In the genomic region with DNA sequence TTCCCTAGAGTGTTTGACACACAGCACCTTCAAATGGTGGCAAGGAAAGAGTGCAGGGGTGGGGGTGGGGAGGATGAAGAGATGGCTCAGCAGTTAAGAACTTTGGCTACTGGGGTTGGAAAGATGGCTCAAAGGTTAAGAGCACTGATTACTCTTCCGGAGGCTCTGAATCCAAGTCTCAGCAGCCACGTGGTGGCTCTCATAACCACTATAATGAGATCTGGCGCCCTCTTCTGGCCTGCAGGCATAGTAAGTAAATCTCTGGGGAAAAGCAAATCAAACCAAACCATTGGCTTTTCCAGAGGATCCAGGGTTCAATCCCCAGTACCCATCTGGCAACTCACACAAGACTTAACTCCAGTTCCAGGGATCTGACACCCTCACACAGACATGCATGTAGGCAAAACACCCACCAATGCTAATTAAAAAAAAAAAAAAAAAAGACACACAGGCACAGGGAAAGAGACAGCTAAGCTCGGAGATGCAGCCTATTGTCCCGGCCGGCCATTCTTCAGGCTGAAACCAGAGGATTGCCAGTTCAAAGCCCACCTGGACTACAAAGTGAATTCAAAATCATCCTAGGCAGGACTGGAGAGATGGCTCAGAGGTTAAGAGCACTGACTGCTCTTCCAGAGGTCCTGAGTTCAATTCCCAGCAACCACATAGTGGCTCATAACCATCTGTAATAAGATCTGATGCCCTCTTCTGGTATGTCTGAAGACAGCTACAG, we compare ENCODE assay signal across 10 mouse cellular contexts. TPM values are rescaled to one million over a fixed set of nuclear protein-coding genes. Genes with fewer than 3 reads are reported as not detected.
DNase-seq lines count a peak whose midpoint lies in the region; ATAC-seq and TF ChIP-seq lines count a peak whose summit lies in the region.
"Had no signal": no experiment of that assay in that cellular context is flagged by ENCODE, and none has a peak within 500 bp of the region (broad histone marks: within the 10 kb centered on the region; RNA-seq: fewer than 3 reads in every experiment).

No protein-coding gene starts in this region.

- H3K4me1 ChIP-seq in intestine, embryonic 14.5 days (replicated peaks; ENCODE audit: control insufficient read depth, insufficient read depth, low read length) = 0 out of 2 replicates have a peak, but pooled peaks cover 4% of the 10 kb centered on the region

- H3K4me2 ChIP-seq in intestine, embryonic 14.5 days (ENCODE audit: low read length) = no peak overlapping the region
- H3K4me2 ChIP-seq: embryonic facial prominence, embryonic 12.5 days; limb, embryonic 15.5 days had no signal

- H3K9ac ChIP-seq in intestine, embryonic 14.5 days (ENCODE audit: low read length) = no peak overlapping the region
- H3K9ac ChIP-seq: embryonic facial prominence, embryonic 12.5 days; limb, embryonic 15.5 days had no signal

- no peak for ATAC-seq in intestine, embryonic 14.5 days (replicated peaks; ENCODE audit: low FRiP score, low TSS enrichment, low read depth)

- no peaks in the 10 kb centered on the region for H3K36me3 ChIP-seq in intestine, embryonic 14.5 days (ENCODE audit: control insufficient read depth, insufficient read depth, low read length)
- H3K36me3 ChIP-seq: embryonic facial prominence, embryonic 12.5 days; limb, embryonic 15.5 days had no signal

- DNase-seq in gastrocnemius, adult 2 months = peak; percentile 75
- no peak for DNase-seq in gastrocnemius, adult 8-10 months (ENCODE audit: low spot score in 2 of 2)
- DNase-seq in urinary bladder, postnatal 14 days (ENCODE audit: low spot score) = peak; percentile 69
- DNase-seq in urinary bladder, adult 2 months (ENCODE audit: low spot score) = no peak
- peak; percentile 62 to 85 for DNase-seq in cerebellum, postnatal 14 days
- DNase-seq in intestine, embryonic 14.5 days (ENCODE audit: low spot score) = peak; percentile 78
- peak; percentile 81 for DNase-seq in lung, postnatal 14 days
- peak; percentile 80 for DNase-seq in thymus, postnatal 0 days (ENCODE audit: low spot score)

- WGBS in intestine, embryonic 14.5 days = 48% methylated on average over 6 of the region's 6 CpGs

- H3K27ac ChIP-seq in gastrocnemius, adult 2 months = peak overlapping the region; percentile 43; the same call in 1 of the 2 replicates
- H3K27ac ChIP-seq in intestine, embryonic 14.5 days (ENCODE audit: low read depth) = no peak overlapping the region
- H3K27ac ChIP-seq: embryonic facial prominence, embryonic 12.5 days; limb, embryonic 15.5 days had no signal

- no peak overlapping the region; the same call in 1 of the 2 replicates for H3K4me3 ChIP-seq in gastrocnemius, adult 2 months
- H3K4me3 ChIP-seq in intestine, embryonic 14.5 days (ENCODE audit: low read depth, low read length) = no peak overlapping the region
- H3K4me3 ChIP-seq: embryonic facial prominence, embryonic 12.5 days; limb, embryonic 15.5 days had no signal

- peaks cover 37% of the 10 kb centered on the region for H3K27me3 ChIP-seq in intestine, embryonic 14.5 days (replicated peaks; ENCODE audit: control insufficient read depth, insufficient read depth, low read length)

- no peaks in the 10 kb centered on the region for H3K9me3 ChIP-seq in intestine, embryonic 14.5 days (ENCODE audit: control insufficient read depth, low read length)
- H3K9me3 ChIP-seq: embryonic facial prominence, embryonic 12.5 days; limb, embryonic 15.5 days had no signal

- intact Hi-C loops in gastrocnemius, adult 2 months (cut with DNase I) = no loop called here

- TF ChIP-seq CTCF in gastrocnemius, adult 2 months (IDR thresholded peaks at IDR 0.05) = peak; percentile 68

RNA-seq across cellular contexts. Expression of a gene that starts 1.8 kb away (rescaled TPM):
- total RNA-seq in gastrocnemius, adult 2 months (2021) = 10 to 100 TPM; 68.4 to 95.8 TPM
- 10 to 100 TPM; 78.8 to 94.6 (median 88.3) TPM for total RNA-seq in gastrocnemius, adult 8-10 months (2022)
- polyA plus RNA-seq in urinary bladder, adult 2 months (2012; rRNA removed) = 0.03 and 0.07 TPM in 2 replicates
- 0.11 TPM in 1 of 2 replicates, not detected in the other for polyA plus RNA-seq in intestine, embryonic 14.5 days (2014; fragmentation: Nextera tagmentation; extraction: Ambion mirVana)
- polyA plus RNA-seq in thymus, postnatal 0 days (2015; fragmentation: Nextera tagmentation; extraction: Ambion mirVana) = 0.14 and 0.34 TPM in 2 replicates
- polyA plus RNA-seq: embryonic facial prominence, embryonic 12.5 days had no signal

RNA-seq across cellular contexts. Expression of a gene that starts 8.2 kb away (rescaled TPM):
- total RNA-seq in gastrocnemius, adult 2 months (2021) = 10 to 100 TPM; 87.9 to 90.7 TPM
- 10 to 100 TPM; 45.4 to 74.5 (median 59.9) TPM for total RNA-seq in gastrocnemius, adult 8-10 months (2022)
- 364 and 412 TPM in 2 replicates for polyA plus RNA-seq in urinary bladder, adult 2 months (2012; rRNA removed)
- polyA plus RNA-seq in intestine, embryonic 14.5 days (2014; fragmentation: Nextera tagmentation; extraction: Ambion mirVana) = 77.1 and 86.0 TPM in 2 replicates
- 198 and 222 TPM in 2 replicates for polyA plus RNA-seq in thymus, postnatal 0 days (2015; fragmentation: Nextera tagmentation; extraction: Ambion mirVana)

RNA-seq across cellular contexts. Expression of a gene that starts 9.8 kb away (rescaled TPM):
- 1 to 10 TPM; 3.6 to 4.9 TPM for total RNA-seq in gastrocnemius, adult 2 months (2021)
- 1 to 10 TPM; 3.7 to 4.9 (median 4.3) TPM for total RNA-seq in gastrocnemius, adult 8-10 months (2022)
- 2.9 and 4.2 TPM in 2 replicates for polyA plus RNA-seq in urinary bladder, adult 2 months (2012; rRNA removed)
- 2.3 and 3.9 TPM in 2 replicates for polyA plus RNA-seq in intestine, embryonic 14.5 days (2014; fragmentation: Nextera tagmentation; extraction: Ambion mirVana)
- 3.9 and 4.2 TPM in 2 replicates for polyA plus RNA-seq in thymus, postnatal 0 days (2015; fragmentation: Nextera tagmentation; extraction: Ambion mirVana)

RNA-seq across cellular contexts. Expression of a gene that starts 16.9 kb away (rescaled TPM):
- under 1 TPM; 0.51 to 0.73 TPM for total RNA-seq in gastrocnemius, adult 2 months (2021)
- under 1 TPM in 2 of 4 experiments, not detected in 2; 0.46 to 0.61 TPM for total RNA-seq in gastrocnemius, adult 8-10 months (2022)
- polyA plus RNA-seq in urinary bladder, adult 2 months (2012; rRNA removed) = 0.14 TPM in 1 of 2 replicates, not detected in the other
- polyA plus RNA-seq in intestine, embryonic 14.5 days (2014; fragmentation: Nextera tagmentation; extraction: Ambion mirVana) = 0.38 and 0.47 TPM in 2 replicates
- polyA plus RNA-seq in thymus, postnatal 0 days (2015; fragmentation: Nextera tagmentation; extraction: Ambion mirVana) = not detected in 2 replicates
- polyA plus RNA-seq: limb, embryonic 15.5 days had no signal

RNA-seq across cellular contexts. Expression of a gene that starts 30.9 kb away (rescaled TPM):
- 100 to 1,000 TPM; 279 to 365 TPM for total RNA-seq in gastrocnemius, adult 2 months (2021)
- total RNA-seq in gastrocnemius, adult 8-10 months (2022) = 100 to 1,000 TPM; 265 to 308 (median 299) TPM
- polyA plus RNA-seq in urinary bladder, adult 2 months (2012; rRNA removed) = 39.3 TPM in 2 replicates
- polyA plus RNA-seq in intestine, embryonic 14.5 days (2014; fragmentation: Nextera tagmentation; extraction: Ambion mirVana) = 36.0 and 36.2 TPM in 2 replicates
- 9.4 and 10.5 TPM in 2 replicates for polyA plus RNA-seq in thymus, postnatal 0 days (2015; fragmentation: Nextera tagmentation; extraction: Ambion mirVana)

Comparison
In these comparisons a context has a peak if more than half of its experiments do, and no peak if none do; other contexts are left out.
1. DNase-seq: peak in gastrocnemius, adult 2 months (single experiment), urinary bladder, postnatal 14 days (single experiment), cerebellum, postnatal 14 days (2 of 2), intestine, embryonic 14.5 days (single experiment), lung, postnatal 14 days (single experiment) and thymus, postnatal 0 days (single experiment); none in gastrocnemius, adult 8-10 months (0 of 2) and urinary bladder, adult 2 months (single experiment).